Mouse (Mus musculus) kidney, postnatal 10 days (tissue): ENCODE results near the gene Tmem151a.

ENCODE experiments used
- DNase-seq: peaks from one replicate; pipeline ENCODE4 v3.0.0; 2021; ENCODE audit warnings: mixed read lengths

Tmem151a gene

DNA sequence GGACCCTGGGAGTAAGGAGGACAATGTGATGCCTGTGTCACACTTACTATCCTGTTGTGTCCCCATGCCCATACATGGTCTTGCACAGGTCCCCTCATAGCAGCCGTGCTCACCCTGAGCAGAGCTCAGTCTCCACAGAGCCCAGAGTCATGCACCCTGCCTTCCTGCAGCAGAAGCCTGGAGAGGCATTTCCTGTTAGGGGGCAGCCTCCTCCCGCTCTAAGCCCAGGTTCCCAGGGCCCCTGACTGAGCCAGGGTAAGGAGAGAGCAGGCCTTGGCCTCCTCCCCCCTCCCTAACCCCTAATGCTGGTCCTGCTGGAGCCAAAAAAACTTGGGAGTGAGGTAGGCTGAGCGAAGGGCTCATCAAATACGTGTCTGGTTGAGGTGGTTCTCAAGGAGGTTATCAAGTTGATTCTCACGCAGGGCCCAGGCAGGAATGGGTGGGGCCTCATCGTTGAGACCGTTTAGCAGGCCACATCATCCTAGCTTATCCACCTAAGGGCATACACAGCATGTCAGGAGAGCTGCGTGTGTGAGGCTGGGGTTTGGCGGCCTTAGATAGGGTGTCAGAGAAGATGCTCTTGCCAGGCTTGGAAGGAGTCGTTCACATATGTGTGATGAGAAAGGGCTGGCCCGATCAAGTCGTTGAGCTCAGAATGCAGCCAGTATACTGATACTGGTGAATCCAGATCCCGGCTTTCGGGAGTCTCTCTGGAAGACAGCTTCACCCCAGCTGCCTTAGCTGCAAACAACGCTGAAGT lies 18.1 kb downstream of the Tmem151a start:
- DNase-seq = no peak

GRCm38 (mm10) chr19:5065104-5065503 lies 20.2 kb downstream of the Tmem151a start:
- no peak for DNase-seq

DNA sequence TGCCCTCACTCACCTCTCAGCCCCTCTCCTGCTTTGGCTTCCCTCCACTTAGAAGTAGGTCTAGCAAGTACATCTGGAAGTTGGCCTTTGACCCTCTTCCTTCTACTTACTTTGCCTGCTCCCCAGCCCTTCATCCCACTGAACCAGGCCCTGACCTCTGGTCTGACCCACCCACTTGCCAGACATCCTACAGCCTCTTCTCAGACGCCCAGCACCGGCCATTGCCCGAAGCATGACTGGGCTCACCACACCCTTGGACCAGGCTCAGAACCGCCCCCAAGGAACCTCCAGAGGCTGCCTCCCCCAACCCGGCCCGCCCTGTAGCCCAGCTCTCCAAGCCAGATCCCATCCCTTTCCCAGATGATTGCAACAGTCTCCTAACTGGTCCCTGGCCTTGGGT lies 22.9 kb downstream of the Tmem151a start:
- no peak for DNase-seq

DNA sequence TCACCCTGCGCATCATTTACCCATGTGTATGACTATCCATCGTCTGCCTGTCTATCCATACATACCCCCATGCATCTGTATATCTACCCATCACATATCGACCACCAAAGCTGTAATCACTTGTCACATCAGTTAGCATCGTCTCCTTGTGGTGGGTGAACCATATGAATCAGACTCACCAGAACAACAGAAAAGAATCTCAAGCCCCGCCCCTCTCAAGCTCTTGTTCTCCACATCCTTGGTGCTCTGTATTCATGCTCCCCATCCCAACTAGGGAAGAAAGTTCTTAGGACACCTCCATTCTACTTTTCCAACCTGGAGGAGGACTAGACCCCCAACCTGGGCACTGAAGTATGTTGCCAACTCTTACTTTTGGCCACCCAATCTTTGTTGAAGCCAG lies 23.3 kb downstream of the Tmem151a start:
- no peak for DNase-seq

GRCm38 (mm10) chr19:5060365-5061330 lies 24.7 kb downstream of the Tmem151a start:
- DNase-seq = peak; percentile 50

- peak; percentile 55 for DNase-seq
Observed at GRCm38 (mm10) chr19:5058801-5059771, 26.2 kb downstream of the Tmem151a start.

GRCm38 (mm10) chr19:5057876-5058775 lies 27.2 kb downstream of the Tmem151a start:
- DNase-seq = no peak

GRCm38 (mm10) chr19:5056251-5056650 lies 29.1 kb downstream of the Tmem151a start:
- DNase-seq = peak; percentile 72

GRCm38 (mm10) chr19:5053909-5054308 lies 31.4 kb downstream of the Tmem151a start:
- peak; percentile 76 for DNase-seq

DNA sequence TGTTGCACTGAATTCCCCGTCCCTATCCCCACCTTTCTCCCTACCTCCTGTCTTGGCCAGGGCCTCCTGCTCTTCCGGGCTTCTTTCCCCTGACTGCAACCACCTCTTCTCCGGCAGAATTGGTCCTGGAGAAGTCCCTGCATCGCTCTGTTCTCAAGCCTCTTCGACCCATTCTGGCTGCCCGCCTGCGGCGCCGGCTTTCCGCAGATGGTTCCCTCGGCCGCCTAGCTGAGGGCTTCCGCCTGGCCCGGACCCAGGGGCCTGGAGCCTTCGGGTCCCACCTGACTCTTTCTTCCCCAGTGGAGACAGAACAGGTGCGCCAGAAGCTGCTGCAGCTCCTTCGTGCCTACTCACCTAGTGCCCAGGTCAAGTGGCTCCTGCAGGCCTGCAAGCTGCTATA lies 32.5 kb downstream of the Tmem151a start:
- no peak for DNase-seq

GRCm38 (mm10) chr19:5052166-5052822 lies 33.0 kb downstream of the Tmem151a start:
- no peak for DNase-seq

- DNase-seq = no peak
Observed at GRCm38 (mm10) chr19:5051515-5051914, 33.8 kb downstream of the Tmem151a start.

DNA sequence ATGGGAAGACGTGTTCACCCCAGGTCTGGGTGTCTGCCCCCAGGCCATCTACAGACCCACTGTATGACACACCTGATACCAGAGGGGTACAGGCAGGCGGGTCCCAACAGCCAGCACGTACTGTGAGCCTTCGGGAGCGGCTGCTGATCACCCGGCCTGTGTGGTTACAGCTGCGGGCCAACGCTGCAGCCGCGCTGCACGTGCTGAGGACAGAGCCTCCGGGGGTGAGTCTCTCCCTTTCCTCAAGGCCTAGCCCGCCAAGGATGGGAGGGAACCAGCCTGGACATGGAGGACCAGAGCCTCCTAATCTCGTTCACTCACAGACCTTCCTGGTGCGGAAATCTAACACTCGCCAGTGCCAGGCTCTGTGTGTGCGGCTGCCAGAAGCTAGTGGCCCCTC lies 34.3 kb downstream of the Tmem151a start:
- no peak for DNase-seq

DNA sequence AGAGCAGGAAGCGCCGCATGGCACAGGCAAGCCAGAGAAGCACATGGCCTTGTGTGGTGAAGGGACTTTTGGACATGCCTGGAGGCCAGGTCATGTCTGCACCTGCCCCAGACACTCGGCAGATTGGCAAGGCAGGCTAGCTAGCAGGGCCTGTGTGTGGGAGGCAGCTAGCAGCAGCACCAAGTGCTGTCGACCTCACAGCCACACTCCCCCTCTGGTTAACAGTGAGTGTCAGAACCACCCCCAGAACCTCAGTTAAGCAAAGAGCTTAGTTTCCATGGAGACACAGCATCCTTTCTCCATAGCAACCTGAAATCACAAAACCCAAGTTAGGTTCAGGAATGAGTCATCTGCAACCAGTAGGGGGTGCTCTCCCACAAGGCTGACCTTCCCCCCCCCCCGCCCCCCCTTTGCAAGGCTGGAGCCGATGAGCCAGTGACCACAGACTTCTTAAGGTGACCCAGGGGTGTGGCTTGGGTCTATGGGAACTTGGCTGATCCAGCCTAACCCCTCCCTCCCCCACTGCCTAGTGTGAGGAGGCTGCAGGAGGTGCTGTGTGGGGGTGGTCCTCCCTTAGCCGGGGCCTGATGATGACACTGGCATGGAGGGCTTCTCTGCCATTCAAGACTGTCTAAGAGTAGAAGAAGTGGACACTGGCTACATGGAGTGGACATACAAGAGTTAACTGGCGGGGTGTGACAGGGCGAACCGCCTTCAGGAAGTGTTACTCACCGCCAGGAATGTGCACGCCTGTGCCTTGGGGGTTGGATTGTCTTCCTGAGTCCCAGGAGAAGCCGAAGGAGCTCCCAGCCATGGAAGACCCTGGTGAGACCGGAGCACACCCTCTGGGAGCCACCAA lies 35.1 kb downstream of the Tmem151a start, which contains the start of gene Rin1:
Rin1 (plus strand) TSS at position 435 of the 859 bp plus-strand sequence.
- DNase-seq = peak; percentile 68

DNA sequence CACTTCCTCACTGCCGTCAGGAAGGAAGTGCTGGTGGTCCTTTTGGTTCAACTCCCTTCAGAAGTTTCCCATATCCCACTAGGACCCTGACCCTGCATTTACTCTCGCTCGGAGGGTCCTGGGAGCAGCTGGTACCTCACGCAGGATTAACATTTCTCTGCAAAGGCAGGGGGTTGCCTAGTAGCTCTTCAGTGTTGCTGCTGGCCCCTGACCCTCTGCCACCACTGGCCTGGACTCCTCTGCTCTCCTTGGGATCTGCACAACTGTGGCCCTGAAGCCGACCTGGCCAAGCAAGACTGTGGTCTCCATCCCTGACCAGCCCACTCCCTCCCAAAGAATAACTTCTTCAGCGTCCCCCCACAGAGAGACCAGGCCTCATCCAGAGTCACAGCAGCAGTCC lies 36.0 kb downstream of the Tmem151a start:
- DNase-seq = no peak

DNA sequence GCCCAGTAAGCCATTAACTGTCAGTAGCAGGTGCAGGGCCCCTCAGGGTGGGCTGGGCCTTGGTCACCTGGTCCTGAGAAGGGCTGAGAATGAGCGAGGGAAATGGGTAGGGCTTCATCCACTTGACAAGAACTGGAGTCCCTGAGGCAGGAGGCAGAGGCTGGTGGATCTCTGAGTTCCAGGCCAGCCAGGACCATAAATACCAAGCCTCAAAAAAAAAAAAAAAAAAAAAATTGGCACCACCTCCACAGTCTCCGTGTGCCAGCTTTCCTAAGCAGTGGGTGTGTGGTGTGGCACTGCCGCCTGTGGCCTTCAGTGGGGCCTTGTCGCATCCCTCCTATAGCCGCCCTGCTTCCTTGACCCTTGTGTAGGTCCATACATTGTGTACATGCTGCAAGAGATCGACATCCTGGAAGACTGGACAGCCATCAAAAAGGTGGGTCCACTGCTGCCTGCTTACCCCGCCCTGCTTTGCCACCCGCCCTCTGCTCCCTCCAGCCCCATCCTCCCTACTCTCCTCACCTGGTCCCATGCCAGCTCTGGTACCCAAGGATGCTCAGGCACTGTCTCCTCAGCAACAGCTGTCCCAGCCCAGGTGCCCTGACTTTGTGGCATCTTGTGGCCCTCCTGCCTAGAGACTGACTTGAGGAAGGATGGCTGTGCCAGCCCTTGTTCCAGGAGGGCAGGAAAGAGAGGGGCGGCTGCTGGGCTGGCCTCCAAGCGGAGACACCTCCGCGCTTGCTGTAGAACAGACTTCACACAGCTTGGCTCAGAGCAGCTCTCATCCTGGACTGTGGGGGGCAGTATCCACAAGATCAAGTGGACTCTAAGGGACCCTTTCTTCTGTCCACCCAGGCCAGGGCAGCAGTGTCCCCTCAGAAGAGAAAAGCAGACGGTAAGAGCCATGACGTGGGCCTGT lies 36.9 kb downstream of the Tmem151a start:
- no peak for DNase-seq

DNA sequence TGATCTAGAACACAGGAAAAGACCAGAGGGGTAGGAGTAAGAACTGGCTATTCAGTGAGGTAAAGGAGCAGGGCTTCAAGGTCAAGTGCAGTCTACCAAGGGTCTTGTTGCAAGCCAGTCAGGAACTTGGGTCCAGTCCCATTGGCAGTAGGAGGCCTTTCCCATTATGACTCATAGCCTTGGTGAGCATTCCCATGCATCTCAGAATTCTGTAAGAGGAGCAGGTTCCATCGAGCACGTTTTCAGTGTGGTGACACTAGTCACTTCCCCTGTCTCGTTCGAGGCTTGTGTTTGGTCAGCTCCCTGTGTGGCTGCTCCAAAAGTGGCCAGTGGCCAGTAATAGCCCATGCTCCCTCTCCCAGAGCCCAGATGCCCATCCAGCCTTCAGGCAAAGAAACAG lies 39.8 kb downstream of the Tmem151a start:
- no peak for DNase-seq

GRCm38 (mm10) chr19:5041588-5041987 lies 43.7 kb downstream of the Tmem151a start:
- DNase-seq = no peak
